Mouse (Mus musculus) brain, embryonic 14.5 days (tissue): ENCODE data around the gene Gm5148.

ENCODE experiments used
- CTCF ChIP-seq: fragments of 200-500 bp; IDR thresholded peaks from 2 replicates; pipeline ENCODE4 v1.5.1; 2012; ENCODE audit warnings: inconsistent platforms, mild to moderate bottlenecking, moderate library complexity, borderline replicate concordance; ENCODE audit not compliant: insufficient read depth, insufficient read length; ENCODE audit errors: extremely low read depth
- POLR2A ChIP-seq: fragments of 200-500 bp; IDR thresholded peaks from 2 replicates; pipeline ENCODE4 v1.6.1; 2012; ENCODE audit warnings: mild to moderate bottlenecking, inconsistent platforms, borderline replicate concordance; ENCODE audit not compliant: poor library complexity, insufficient read depth, insufficient read length, severe bottlenecking; ENCODE audit errors: extremely low read depth

- TF ChIP-seq CTCF (no peak), POLR2A (no peak)
Measured at GRCm38 (mm10) chr3:37765971-37766370, 41.7 kb upstream of the Gm5148 start.
